Mouse (Mus musculus): ENCODE measurements at regions not wholly inside any gene's neighbourhood (a gene's known extent, or its start where the extent isn't known, plus 50 kb on each side); places are given as distances from the start of the nearest gene placed in this dataset.

DNA sequence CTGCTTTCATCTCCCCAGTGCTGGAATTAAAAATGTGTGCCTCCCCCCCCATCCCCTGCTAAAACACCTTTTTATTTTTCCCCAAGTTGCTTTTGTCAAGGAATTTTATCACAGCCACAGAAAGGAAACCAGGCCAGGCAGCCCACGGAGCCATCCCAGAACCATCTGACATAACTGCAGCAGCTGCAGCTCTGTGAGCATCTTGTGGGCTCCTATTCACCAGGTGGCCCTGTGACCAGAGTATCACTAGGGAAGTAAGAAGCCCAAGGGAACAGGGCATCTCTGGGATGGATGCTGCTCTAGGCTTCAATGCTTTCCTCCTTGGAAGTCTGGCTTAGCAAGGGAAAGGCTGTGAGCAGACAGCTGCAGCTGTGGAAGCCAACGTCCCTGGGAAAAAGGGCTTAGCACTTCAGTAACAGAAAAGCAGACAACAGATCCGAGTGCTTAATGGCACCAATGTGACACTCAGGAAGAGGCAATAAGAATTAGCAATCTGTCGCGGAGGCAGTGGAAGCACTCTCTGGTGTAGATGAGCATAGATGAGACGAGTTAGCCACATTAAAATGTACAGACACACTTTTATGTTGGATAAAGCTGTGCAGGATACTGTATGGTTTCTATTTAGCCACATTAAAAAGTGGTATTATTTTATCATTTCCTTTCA lies 1183.0 kb downstream of the 4930447A16Rik start:
- no peak for DNase-seq (ENCODE audit: low spot score in 2 of 2)

DNA sequence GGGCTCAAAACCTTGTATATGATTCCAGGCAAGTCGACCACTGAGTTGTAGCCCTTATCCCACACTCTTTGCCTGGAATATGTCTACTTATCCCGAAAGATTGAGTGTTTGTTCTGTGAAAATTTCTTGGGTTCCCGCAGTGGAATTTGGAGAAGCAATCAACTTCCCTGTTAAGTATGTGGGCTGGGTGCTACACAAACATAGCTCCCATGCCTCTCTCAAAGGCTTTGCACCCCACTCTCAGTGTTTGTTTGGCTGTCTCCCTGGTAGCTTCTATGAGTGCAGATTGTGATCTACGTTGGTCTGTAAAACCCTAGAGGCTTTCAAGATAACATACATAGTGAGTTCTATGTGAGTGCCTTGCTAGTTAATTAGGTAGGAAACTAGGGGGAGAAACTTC lies 1184.2 kb downstream of the 4930447A16Rik start:
- DNase-seq (ENCODE audit: low spot score in 2 of 2), result no peak
